8 mouse cellular contexts compared by ENCODE assay signal in genomic region chr10:21936513-21937221, GRCm38 (mm10). TPM values are rescaled to one million over a fixed set of nuclear protein-coding genes. Genes with fewer than 3 reads are reported as not detected.
A peak's percentile ranks its signal among the peaks of the same experiment; 100 is the strongest.
DNase-seq lines count a peak whose midpoint lies in the region; ATAC-seq lines count a peak whose summit lies in the region.

No protein-coding gene starts in this region.

- H3K9me3 ChIP-seq in heart, embryonic 15.5 days (replicated peaks), result no peaks in the 10 kb centered on the region

- peaks cover 7% of the 10 kb centered on the region for H3K4me1 ChIP-seq in heart, embryonic 15.5 days (replicated peaks)

- no peak for DNase-seq in heart, postnatal 4 days
- peak; percentile 58 to 59 for DNase-seq in cerebellum, adult 18-20 months
- peak; percentile 34 for DNase-seq in induced T-regulatory cell, adult 2 months (ENCODE audit: low read depth)
- DNase-seq in lung, postnatal 10 days, result peak; percentile 21
- no peak for DNase-seq in spleen, postnatal 36 days (ENCODE audit: low spot score in 2 of 2)
- DNase-seq in spleen, postnatal 10 days (ENCODE audit: low spot score in 2 of 2), result no peak
- no peak for DNase-seq in spleen, postnatal 4 days (ENCODE audit: low spot score in 2 of 2)

- H3K9ac ChIP-seq in heart, embryonic 15.5 days, result no peak overlapping the region

- no peak overlapping the region for H3K27ac ChIP-seq in heart, embryonic 15.5 days

- no peak for ATAC-seq in heart, embryonic 15.5 days (replicated peaks; ENCODE audit: insufficient number of reproducible peaks, insufficient read depth, low FRiP score, low read depth)

- no peak overlapping the region for H3K4me3 ChIP-seq in heart, embryonic 15.5 days

- 43% methylated on average over 12 of the region's 12 CpGs for WGBS in heart, embryonic 15.5 days

- H3K27me3 ChIP-seq in heart, embryonic 15.5 days, result no peaks in the 10 kb centered on the region

- H3K4me2 ChIP-seq in heart, embryonic 15.5 days, result peak overlapping the region; percentile 46

- H3K36me3 ChIP-seq in heart, embryonic 15.5 days, result no peaks in the 10 kb centered on the region

RNA-seq across cellular contexts. Expression of gene Sgk1, which starts 54.7 kb away (rescaled TPM):
- polyA plus RNA-seq in heart, embryonic 15.5 days (2015; fragmentation: Nextera tagmentation; extraction: Ambion mirVana), result 29.8 and 31.6 TPM in 2 replicates
- total RNA-seq in heart, postnatal 4 days (2021), result 10 to 100 TPM; 70.2 to 73.8 TPM

Comparison
In these comparisons a context has a peak if more than half of its experiments do, and no peak if none do; other contexts are left out.
1. DNase-seq: peak in cerebellum, adult 18-20 months (2 of 2), induced T-regulatory cell, adult 2 months (single experiment) and lung, postnatal 10 days (single experiment); none in heart, postnatal 4 days (single experiment), spleen, postnatal 36 days (0 of 2), spleen, postnatal 10 days (0 of 2) and spleen, postnatal 4 days (0 of 2).